Mouse (Mus musculus): ENCODE data around the gene Xrcc4.

The Xrcc4 gene

GRCm38 (mm10) chr13:89738275-89738674 is 351.1 kb downstream of the Xrcc4 start:
- DNase-seq: no peak

- no peak for DNase-seq
These were observed 354.3 kb downstream of the Xrcc4 start for GRCm38 (mm10) chr13:89735111-89735510.

- DNase-seq: no peak
These were observed 362.9 kb downstream of the Xrcc4 start for GRCm38 (mm10) chr13:89726492-89726891.

All from cerebellum, postnatal 36 days (tissue).